Mouse (Mus musculus): ENCODE measurements around the gene Skil. TPM values are rescaled to one million over a fixed set of nuclear protein-coding genes. Genes with fewer than 3 reads are reported as not detected.

Skil gene
- total RNA-seq (2015) (5.9 and 6.7 TPM in 2 replicates), total RNA-seq (2017) (13.2 and 15.9 TPM in 2 replicates)

DNA sequence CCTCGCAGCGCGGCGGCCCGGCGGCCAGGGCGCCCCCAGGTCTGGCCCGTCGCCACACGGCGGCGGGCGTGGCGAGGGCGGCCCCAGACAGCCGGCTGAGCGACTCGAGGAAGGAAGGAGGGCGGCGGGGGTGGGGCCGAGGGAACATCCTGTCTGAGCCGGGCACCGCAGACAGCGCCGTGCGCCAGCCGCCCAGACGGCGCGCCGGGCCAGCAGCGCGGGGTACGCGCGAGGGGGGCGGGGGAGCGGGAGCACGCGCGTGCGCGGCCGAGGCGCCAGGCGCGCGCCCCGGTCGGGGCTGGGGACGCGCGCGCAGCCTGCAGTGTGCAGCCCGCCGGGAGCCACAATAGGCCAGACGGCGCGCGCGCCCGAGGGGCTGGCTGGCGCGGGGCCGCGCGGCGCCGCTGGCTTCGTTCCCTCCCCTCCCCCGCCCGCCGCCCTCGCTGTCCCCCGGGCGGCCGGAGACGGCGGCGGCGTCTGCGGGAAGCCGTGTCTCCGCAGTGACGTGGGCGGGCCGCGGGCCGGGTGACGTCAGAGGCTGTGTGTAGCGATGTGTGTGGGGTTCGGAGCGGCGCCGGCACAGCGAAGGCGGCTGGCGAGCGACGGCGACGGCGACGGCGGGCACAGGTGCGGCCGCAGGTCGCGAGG, at the start of gene Skil:
Gene Skil (plus strand): TSS at position 528 of the 648 bp plus-strand sequence.
- peak; percentile 68 for ATAC-seq (replicated peaks; ENCODE audit: poor library complexity)

DNA sequence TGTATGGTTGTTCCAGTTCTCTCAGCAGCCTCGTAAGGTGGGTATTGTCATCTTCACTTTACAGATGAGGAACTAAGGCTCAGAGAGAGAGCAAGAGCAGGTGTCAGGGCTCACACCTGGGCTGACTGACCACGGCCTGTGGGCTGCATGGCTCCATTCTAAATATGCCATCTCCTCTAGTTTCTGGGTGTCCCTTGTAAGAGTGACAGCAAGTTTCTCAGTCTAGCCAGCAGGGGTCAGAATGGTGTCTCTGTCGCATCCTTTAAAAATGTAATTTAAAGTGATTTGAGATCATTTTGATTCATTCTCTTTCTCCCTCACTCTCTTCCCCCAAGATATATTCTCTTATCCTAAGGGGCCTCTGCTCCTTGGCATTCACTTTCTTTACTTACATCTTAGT, 47.6 kb upstream of the Skil start:
- ATAC-seq (replicated peaks; ENCODE audit: poor library complexity) = peak; percentile 64

DNA sequence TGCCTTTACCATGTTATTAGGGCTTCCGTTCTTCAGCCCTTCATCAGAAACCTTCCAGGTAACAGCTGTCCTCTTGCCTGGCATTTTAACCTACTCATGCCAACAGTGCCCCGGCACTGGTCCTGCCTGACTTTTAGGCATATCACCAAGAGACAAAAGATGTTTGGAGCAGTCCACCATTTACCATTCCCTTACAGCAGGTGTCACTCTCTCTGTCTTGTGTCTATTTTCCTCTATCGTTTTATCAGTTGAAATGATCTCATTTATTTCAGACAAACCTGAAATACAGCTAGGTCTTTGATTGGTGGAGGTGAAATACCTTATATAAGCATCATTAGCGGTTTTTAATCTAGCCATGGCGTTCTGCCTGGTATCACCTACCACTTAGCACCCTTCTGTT, 45.8 kb upstream of the Skil start:
- no peak for ATAC-seq (replicated peaks; ENCODE audit: poor library complexity)

DNA sequence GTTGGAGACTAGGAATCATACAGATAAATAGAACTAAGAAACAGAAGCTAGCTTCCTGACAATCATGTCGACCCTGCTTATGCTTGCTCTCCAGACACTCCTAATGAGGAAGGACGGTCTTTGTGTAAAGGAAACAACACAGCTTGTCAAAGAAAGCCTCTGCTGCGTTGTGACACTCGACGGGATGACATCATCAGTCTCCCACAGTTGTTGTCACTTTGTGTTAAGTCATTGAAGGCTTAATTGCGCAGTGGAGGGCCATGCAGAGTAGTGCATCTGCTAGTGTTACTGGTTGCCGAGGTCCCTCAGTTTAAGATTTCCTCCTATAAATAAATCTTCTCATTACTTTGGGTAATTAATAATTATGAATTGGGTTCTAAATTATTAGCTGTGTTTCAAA, 44.5 kb upstream of the Skil start:
- ATAC-seq (replicated peaks; ENCODE audit: poor library complexity) = 0 out of 2 replicates have a peak, but pooled peaks have one; percentile 23

DNA sequence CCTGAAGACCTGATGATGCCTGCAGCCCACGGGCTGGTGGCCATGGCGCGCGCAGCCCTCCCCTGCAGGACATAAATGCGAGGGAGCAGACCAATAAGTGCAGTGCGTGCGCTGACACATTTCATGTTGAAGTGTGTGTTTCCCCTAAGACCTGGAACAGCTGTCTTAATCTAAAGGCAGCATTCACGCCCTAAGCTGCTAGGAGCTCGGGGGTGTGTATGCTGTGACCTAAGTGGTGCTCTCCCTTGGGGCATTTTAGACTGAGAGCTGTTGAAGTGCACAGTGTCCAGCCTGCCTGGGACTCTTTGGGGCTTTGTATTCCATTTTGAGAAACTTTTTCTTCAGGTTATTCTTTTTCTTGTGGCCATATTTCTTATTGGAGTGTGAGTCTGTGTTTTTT, 43.1 kb upstream of the Skil start:
- ATAC-seq (replicated peaks; ENCODE audit: poor library complexity) = no peak

DNA sequence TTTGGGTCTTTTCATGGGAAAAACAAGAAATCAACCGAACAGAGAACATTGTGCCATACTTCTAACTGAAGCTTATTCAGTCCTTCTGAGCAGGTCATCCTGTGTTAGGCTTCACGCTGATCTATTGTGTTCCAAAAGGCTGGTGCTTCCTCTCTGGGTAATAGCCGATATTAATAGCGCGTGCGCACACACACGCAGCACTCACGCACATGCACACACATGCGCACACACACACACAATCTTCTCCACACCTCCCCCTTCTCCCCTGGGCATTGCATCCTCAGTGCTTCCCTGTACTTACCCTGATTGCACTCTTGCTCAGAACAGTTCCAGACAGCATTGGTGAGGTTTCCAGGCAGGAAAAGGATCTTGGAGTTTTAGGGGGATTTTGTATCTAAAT, 41.7 kb upstream of the Skil start:
- ATAC-seq (replicated peaks; ENCODE audit: poor library complexity) = no peak

DNA sequence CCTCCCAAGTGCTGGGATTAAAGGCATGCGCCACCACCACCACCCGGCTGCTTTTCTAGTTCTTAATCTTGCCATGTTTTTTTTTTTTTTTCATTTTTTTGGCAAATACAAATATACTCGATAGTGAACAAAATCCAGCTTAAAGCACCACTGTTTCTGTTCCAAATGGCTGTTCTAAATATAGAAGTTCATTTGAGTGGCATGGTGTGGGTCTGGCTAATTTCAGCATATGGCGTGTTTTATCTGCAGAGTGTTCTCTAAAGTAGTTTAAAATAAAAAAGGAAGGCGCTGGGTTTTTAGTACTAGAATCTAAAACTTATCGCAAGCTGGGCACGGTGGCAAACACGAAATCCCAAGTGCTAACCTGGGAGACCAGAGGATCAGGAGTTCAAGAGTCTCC, 40.0 kb upstream of the Skil start:
- ATAC-seq (replicated peaks; ENCODE audit: poor library complexity) = no peak

DNA sequence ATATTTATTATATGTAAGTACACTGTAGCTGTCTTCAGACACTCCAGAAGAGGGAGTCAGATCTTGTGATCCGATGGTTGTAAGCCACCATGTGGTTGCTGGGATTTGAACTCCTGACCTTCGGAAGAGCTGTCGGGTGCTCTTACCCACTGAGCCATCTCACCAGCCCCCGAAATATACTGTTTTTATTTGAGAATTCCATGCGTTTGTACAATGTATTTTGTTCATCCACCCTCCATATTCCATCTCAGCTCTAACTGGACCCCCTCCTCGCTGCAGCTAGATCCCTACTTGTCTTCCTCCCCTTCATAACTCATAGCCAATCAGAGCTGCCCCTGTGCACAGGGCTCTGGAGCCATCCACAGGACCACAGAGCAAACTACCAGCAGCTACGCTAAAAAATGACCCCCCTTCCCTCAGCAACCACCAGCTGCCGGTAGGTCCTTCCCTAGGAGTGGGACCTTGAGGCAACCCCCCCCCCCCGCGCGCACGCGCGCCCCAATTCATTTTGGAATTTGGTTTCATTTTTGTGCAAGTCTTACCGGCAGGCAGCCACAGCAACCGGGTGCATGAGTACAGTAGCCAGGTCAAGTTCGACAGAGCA, 38.7 kb upstream of the Skil start:
- ATAC-seq (replicated peaks; ENCODE audit: poor library complexity) = peak; percentile 67

DNA sequence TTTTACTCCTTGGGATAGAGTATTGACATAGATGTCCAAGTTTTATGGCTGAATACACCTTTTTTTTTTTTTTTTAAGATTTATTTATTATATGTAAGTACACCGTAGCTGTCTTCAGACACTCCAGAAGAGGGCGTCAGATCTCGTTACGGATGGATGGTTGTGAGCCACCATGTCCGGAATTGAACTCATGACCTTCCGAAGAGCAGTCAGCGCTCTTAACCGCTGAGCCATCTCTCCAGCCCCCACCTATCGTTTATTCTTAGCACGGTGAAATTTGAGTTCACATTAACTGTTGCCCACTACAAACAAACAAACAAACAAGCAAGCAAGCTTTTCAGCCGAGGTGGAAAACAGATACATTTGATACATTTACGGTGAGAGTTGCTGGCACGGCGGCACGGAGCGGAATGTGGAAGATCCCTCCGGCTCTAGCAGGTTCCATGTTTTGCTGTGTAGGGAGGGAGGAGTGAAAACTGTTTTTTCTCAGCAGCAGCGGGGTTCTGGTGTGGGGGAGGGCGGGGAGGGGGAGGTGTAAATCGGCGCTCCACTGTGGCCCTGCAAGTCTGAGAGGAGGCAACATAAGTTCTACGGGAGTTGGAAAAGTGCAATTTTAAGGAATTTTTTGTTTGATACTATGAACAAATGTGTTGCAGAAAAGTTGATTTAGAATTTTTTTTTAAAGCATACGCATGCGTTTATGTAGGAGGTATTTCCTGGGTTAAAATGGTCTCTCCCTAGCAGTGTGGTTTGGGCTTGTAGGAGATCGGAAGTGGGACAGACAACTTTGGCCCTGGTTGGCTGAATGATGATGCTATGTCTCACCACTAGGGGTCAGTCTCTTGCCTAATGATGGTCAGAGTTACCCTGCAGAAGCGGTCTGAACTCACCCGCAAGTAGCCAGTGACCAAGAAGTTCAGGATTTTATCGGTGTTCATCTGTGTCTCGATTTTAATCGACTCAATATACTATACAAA, 37.9 kb upstream of the Skil start:
- ATAC-seq (replicated peaks; ENCODE audit: poor library complexity) = peak; percentile 69

DNA sequence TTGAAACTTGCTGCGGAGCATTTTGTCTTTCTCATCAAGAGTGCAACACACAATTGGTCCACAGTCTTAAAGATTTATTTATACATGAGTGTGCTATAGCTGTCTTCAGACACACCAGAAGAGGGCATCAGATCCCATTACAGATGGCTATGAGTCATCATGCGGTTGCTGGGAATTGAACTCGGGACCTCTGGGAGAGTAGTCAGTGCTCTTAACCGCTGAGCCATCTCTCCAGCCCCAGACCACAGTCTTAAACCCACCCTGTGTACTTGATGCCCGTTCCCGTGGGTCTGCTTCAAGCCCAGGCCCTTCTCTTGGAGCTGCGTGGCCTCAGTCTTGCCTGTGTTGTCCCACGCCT, 34.1 kb upstream of the Skil start:
- ATAC-seq (replicated peaks; ENCODE audit: poor library complexity) = no peak

DNA sequence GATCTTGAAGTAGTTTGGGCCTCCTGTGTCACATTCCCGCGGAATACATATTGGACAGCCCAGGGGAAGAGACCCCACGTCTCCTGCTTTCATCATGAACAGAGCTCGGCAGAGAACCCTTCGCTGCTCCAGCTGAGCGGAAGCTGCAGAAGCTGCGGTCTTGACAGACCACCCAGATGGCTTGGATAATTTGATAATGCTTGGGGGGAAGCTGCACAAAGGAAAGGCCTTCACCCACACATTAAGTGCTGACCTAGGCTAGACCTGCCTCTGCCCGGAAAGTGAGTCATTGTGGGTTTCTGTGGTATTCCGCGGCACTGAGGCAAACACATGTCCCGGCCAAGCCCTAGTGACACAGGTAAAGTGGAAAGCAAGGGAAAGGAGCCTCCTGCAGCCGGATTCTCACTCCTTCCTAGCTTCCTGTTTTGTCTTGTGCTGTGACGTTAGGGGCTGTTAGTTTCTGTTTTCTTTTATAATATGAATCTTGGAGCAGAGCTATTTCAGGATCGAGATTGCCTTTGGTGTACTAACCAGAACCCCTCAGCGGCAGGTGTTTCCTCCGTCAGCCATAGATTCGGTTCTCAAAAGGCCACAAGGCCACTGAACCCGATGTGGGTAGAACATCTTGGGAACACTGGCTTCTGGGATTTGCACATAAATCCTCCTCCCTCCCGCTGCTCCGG, 33.6 kb upstream of the Skil start:
- peak; percentile 53 for ATAC-seq (replicated peaks; ENCODE audit: poor library complexity)

DNA sequence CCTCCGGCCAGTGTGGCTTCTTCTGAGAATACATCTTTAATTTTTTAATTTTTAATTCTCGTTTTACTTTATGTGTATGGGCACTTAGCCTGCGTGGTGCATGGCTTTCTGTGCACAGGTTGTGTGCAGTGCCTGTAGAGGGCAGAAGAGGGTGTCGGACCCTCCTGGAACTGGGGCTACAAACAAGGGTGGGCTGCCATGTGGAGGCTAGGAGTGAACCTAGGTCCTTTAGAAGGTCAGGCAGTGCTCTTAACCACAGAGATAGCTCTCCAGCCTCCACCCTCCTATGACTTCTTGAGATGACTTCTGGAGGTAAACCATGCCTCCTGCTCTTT, 33.1 kb upstream of the Skil start:
- ATAC-seq (replicated peaks; ENCODE audit: poor library complexity) = peak; percentile 53

DNA sequence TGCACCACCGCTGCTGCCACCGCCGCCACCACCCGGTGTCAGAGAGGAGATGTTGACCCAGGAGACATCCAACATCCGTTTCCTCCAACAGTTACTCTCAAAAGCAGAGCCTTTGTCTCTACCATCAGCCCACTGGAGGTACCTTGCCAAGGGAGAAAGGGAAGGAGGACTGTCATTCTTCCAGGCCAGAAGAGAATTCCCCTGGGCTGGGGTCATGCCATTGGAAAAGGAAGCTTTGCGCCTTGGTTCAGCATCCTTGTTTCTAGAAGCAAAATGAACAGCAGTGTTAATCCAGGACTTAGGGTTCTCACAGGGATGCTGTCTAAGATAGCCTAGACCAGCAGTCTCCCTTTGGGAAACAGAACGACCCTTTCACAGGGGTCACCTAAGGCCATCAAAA, 32.5 kb upstream of the Skil start:
- no peak for ATAC-seq (replicated peaks; ENCODE audit: poor library complexity)

DNA sequence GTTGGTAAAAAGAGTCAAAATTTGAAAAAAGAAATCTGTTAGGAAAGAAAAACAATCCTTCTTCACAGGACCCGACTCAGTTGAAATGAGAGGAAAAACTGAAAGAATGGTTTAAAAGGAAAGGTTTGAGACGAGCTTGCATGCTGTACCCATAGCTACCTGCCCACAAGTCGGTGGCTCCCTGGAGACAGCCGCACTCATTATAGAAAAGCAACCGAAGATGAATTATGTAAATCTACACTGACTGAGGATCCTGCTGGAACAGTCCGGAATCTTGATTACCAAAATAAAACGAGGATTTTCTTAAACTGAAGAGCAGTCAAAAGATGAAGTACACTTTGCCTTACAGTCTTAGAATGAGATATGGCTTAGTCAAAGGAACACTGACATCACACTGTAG, 26.4 kb upstream of the Skil start:
- no peak for ATAC-seq (replicated peaks; ENCODE audit: poor library complexity)

DNA sequence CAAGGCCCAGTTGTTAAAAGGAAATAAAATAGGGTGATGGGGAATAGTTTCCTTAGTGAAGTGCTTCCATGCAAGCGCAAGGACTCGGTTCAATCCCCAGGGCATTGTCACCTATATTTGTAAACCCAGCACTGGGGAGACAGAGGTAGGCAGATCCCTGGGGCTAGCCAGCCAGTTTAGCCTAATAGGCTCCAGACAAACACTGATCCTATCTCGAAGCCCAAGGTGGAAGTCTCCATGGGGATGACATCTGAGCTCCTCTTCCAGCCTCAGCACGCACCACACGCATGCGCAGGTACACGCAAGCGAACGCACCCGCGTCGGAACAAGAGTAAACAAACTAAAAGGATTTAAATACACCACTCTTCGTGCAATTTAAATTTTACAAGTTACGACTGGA, 23.1 kb upstream of the Skil start:
- no peak for ATAC-seq (replicated peaks; ENCODE audit: poor library complexity)

DNA sequence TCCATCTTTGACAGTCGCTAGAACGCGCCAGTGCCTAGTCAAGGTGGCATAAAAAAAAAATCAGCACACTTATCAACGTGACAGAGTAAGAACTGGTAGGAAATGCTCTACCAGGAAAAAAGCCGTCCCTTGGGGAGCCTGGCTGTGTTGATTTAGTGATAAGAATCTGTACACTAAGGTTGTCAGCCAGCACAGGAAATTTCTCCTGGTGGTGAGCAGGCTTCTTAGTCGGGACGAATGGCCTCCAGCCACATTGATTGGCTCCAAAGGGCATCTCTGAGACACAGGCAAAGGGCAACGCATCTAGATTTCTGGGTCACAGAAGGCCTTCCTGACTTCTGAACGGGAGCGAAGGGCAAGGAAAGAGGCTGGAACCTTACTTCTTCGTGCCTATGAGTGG, 19.1 kb upstream of the Skil start:
- ATAC-seq (replicated peaks; ENCODE audit: poor library complexity) = no peak; the same call in 1 of the 2 replicates

DNA sequence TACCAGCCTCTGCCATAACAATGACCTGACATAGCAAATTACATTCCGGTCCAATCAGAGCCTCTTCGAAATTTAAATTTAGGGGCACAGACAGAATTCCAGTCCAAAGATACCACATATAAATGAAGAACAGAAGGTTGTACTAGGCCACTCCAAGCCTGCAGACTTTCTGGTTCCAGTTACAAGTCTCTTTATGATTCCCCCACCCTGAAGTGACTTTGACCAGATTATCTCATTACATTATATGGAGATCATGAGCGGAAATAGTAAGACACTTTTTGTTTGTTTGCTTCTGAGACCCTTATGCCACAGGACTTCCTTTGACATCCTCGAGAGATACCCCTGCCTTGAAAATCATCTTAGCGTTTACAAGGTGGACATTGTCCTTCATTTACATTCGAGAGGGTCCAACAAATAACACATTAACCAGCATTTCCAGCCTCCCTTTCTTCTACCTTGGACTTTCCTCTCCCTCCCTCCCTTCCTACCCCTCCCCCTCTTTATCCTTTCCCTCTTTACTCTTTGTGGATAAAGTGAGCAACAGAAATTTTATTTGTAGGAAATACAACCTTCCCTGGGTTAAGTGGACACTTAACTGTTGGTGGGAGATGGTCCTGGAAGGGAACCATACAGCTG, 17.7 kb upstream of the Skil start:
- ATAC-seq (replicated peaks; ENCODE audit: poor library complexity) = no peak

DNA sequence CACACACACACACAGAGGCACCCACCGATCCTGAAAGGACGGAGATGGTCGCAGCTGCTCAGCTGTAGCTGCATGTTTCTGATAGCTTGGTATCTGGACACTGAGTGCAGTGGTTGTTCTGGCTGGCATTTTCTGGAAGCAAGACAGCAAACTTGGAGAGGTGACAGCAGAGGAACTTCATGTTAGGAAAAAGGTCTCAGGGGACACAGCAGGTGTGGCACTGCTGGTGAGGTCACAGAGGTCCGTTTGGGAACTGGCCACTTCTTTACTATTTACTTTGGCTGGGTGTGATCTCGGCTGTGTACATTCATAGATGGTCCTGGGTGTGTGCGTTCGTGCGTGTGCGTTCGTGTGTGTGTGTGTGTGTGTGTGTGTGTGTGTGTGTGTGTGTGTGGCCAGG, 15.4 kb upstream of the Skil start:
- no peak for ATAC-seq (replicated peaks; ENCODE audit: poor library complexity)

DNA sequence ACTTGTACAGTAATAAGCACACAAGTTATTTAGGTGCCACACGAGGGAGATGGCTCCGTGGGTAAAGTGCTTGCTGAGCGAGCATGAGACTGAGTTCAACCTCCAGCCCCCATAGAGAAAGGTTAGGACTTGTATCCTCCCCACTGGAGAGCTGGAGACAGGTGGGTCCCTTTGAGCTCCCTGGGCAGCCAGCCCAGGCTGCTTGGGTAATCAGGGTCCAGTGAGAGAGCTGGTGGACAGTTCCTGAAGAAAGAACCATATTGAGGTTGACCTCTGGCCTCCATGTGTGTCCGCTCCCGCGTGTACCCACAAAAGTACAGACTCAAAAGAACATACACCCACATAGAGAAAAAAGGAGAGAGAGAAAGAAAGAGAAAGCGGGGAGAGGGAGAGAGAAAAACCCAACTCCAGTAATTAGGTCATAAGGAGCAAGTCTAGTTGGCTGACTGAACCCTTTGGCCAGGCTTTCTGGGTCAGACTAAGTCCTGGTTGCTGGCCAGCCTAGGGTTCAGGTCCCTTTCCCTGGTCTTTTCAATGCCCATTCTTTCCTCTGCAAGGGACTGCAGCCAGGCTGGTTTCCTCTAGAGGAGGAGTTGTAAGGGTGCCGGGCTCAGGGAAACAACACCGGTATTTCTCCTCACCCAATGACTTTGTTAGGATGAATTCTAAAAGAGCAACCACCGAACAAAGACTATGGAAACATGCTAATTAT, 13.9 kb upstream of the Skil start:
- ATAC-seq (replicated peaks; ENCODE audit: poor library complexity) = no peak

DNA sequence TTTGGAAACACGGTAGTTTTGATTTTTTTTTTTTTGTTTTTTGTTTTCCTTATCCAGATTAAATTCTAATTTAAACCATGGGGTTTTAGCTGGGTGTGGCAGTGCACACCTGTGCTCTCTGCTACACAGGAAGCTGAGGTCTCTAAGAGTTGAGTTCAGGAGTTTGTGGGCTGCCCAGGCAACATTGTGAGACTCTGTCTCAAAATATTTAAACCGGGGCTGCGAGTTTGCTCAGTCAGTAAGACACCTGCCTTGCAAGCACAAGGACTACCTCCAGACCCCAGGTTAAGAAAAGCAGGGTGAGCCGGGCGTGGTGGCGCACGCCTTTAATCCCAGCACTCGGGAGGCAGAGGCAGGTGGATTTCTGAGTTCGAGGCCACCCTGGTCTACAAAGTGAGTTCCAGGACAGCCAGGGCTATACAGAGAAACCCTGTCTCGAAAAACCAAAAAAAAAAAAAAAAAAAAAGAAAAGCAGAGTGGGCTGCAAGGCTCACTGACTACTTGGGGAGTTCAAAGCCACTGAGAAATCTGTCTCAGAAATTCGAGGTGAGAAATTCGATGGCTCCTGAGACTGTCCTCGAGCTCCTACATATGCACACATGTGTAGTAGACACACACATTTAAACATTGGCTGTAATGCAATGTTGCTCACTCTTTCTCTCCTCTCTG, 11.9 kb upstream of the Skil start:
- ATAC-seq (replicated peaks; ENCODE audit: poor library complexity) = no peak

Data from megakaryocyte progenitor cell, adult 5-6 weeks (primary cell).